Mouse (Mus musculus) hindbrain, embryonic 11.5 days (tissue): ENCODE measurements around the gene Socs1. TPM values are rescaled to one million over a fixed set of nuclear protein-coding genes. Genes with fewer than 3 reads are reported as not detected.

ENCODE experiments used
- ATAC-seq: fragments of 200-750 bp; cut with Nextera tagmentation; 2 replicates; pipeline ENCODE4 v1.8.0; 2017; ENCODE audit warnings: mild to moderate bottlenecking, moderate TSS enrichment, moderate library complexity; ENCODE audit not compliant: low FRiP score
- DNase-seq: peaks from one replicate; pipeline ENCODE4 v3.0.0-alpha.2; 2015; ENCODE audit warnings: low spot score
- H3K27ac ChIP-seq: fragments of 300-500 bp; sonication (generic); 2 replicates; pipeline ENCODE4 v1.5.1; 2014; ENCODE audit warnings: mild to moderate bottlenecking, low read depth, low read length
- H3K27me3 ChIP-seq: fragments of 300-500 bp; sonication (generic); 2 replicates; pipeline ENCODE4 v1.6.1; 2014; ENCODE audit warnings: mild to moderate bottlenecking, low read length, moderate library complexity, mixed read lengths; ENCODE audit not compliant: control insufficient read depth, insufficient read depth
- H3K36me3 ChIP-seq: fragments of 300-500 bp; sonication (generic); 2 replicates; pipeline ENCODE4 v1.6.1; 2014; ENCODE audit warnings: mild to moderate bottlenecking, low read length, moderate library complexity, mixed read lengths; ENCODE audit not compliant: control insufficient read depth, insufficient read depth
- H3K4me1 ChIP-seq: fragments of 300-500 bp; sonication (generic); replicated peaks from 2 replicates; pipeline ENCODE4 v1.6.1; 2014; ENCODE audit warnings: low read length, mixed read lengths; ENCODE audit not compliant: control insufficient read depth, insufficient read depth
- H3K4me2 ChIP-seq: fragments of 300-500 bp; sonication (generic); replicated peaks from 2 replicates; pipeline ENCODE4 v1.6.1; 2014; ENCODE audit warnings: mild to moderate bottlenecking, low read depth, low read length
- H3K4me3 ChIP-seq: fragments of 300-500 bp; sonication (generic); 2 replicates; pipeline ENCODE4 v1.5.1; 2014; ENCODE audit warnings: low read depth, low read length
- H3K9ac ChIP-seq: fragments of 300-500 bp; sonication (generic); 2 replicates; pipeline ENCODE4 v1.6.1; 2014; ENCODE audit warnings: low read depth, low read length
- H3K9me3 ChIP-seq: fragments of 300-500 bp; sonication (generic); 2 replicates; pipeline ENCODE4 v1.6.1; 2016; ENCODE audit warnings: low read length; ENCODE audit not compliant: control insufficient read depth
- WGBS: fragments of 180-500 bp; shearing (Covaris S2); extraction: QIAGEN DNeasy Blood & Tissue Kit; methylation state at CpG from one replicate; pipeline ENCODE4 v1.1.7; 2014; 5-methylcytosine and 5-hydroxymethylcytosine counted together
- polyA plus RNA-seq: library from polyadenylated mRNA; unstranded; fragments of >200 nt; fragmentation: Nextera tagmentation; extraction: Ambion mirVana; gene quantifications from 2 replicates; pipeline ENCODE4 v1.2.1, GENCODE M21; 2014

The Socs1 gene
- 3.5 and 3.6 TPM in 2 replicates for polyA plus RNA-seq

- peak; percentile 88 for DNase-seq
- peak within 1 kb of the TSS; percentile 60 for H3K4me3 ChIP-seq
- no peaks in the 10 kb centered on the region; the same call in 1 of the 2 replicates for H3K4me1 ChIP-seq
- peaks cover 15% of the 10 kb centered on the region for H3K27me3 ChIP-seq
- no peaks in the 10 kb centered on the region for H3K36me3 ChIP-seq
- ATAC-seq: peak; percentile 85
- H3K9ac ChIP-seq: peak within 1 kb of the TSS; percentile 53
- H3K9me3 ChIP-seq: no peaks in the 10 kb centered on the region
- peak within 1 kb of the TSS; percentile 76 for H3K27ac ChIP-seq
- H3K4me2 ChIP-seq: peak within 1 kb of the TSS; percentile 71
- WGBS: under 1% methylated on average over 56 of the region's 59 CpGs
Measured at GRCm38 (mm10) chr16:10785371-10786231, at the start of gene Socs1. Gene Socs1 (minus strand): TSS chr16:10785536.

DNA sequence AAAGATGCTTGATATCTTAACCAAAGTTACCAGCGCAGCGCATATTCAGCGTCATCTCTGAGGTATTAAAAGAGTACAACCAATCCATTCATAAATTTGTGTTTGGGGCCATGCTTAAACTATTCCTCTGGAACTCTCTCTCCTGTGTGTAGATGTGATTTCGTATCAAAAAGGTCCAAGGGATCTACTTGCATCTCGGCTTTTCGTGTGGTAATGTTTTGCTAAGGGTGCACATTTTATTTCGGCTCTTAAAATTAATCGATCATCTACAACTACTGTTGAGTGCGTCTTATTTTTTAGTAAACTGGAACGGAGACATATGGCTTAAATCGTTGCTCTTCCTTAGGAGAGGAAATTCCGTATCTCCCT is 49.2 kb upstream of the Socs1 start:
- Histone ChIP-seq H3K4me2 (peak overlapping the region; percentile 94), H3K27ac (no peak overlapping the region), H3K9me3 (no peaks in the 10 kb centered on the region), H3K9ac (peak overlapping the region; percentile 78; the same call in 1 of the 2 replicates), H3K4me3 (peak overlapping the region; percentile 85), H3K27me3 (no peaks in the 10 kb centered on the region), H3K4me1 (peaks cover 3% of the 10 kb centered on the region; the same call in 1 of the 2 replicates), H3K36me3 (no peaks in the 10 kb centered on the region)
- DNase-seq (no peak), ATAC-seq (peak; percentile 12; the same call in 1 of the 2 replicates)
- 13% methylated on average over 12 of the region's 12 CpGs for WGBS

- Histone ChIP-seq H3K27me3 (no peaks in the 10 kb centered on the region), H3K4me2 (no peak overlapping the region), H3K4me3 (no peak overlapping the region), H3K9ac (no peak overlapping the region), H3K36me3 (no peaks in the 10 kb centered on the region), H3K9me3 (no peaks in the 10 kb centered on the region), H3K4me1 (no peaks in the 10 kb centered on the region), H3K27ac (no peak overlapping the region)
- DNase-seq (no peak), ATAC-seq (no peak)
- WGBS: 79% methylated on average over 4 of the region's 4 CpGs
Measured at GRCm38 (mm10) chr16:10828461-10828805, 43.1 kb upstream of the Socs1 start.

DNA sequence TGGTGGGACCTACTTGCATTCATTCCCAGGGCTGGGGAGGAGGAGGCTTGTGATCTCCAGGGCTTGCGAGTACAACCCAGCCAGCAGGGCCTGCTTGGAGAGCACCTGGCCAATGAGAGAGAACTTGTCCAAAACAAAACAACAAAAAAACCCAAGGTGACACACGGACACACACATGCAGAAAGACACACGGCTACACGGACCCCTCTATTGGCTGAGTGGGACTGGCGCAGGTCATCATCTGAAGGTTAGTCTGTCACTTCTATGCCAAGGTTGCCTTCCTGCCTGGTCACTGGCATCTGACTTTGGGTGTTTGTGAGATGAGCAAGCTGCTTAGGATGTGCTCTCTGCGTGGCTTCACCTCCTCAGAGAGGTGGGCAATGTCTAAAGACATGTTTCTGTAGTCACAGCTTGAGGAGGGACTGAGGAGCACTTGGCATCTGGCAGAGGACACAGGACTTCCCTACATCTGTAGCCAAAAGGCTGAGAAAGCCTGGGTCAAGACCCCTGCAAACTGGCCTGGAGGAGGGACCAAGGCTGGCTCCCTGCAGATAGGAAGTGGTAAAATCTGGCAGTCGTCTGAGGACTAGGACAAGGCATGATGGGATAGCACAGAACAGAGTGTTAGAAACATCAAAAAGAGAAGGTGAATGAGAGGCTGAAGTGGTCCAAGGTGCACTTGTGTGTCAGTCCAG is 42.6 kb upstream of the Socs1 start:
- DNase-seq (no peak), ATAC-seq (no peak)
- Histone ChIP-seq H3K27ac (no peak overlapping the region), H3K36me3 (no peaks in the 10 kb centered on the region), H3K9ac (no peak overlapping the region), H3K4me1 (no peaks in the 10 kb centered on the region), H3K9me3 (no peaks in the 10 kb centered on the region), H3K4me3 (no peak overlapping the region), H3K4me2 (no peak overlapping the region), H3K27me3 (no peaks in the 10 kb centered on the region)
- WGBS: 83% methylated on average over 7 of the region's 7 CpGs

DNA sequence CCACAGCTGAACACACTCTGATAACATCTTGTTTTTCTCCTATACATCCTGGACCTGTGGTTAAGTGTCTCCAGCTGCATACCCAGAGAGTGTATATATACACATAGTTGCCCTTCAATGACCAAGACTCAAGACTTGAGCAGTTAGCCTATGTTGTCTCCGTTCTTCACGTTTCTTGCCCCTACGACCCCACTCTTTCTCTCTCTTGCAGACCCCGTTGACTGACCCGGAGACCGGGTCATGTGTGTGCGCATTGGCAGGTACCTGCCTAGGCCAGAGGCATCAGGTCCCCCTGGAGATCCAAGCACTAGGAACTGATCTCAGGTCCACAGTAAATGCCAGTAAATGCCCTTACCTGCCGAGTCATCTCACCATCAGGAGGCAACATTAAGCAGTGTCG is 41.9 kb upstream of the Socs1 start:
- H3K36me3 ChIP-seq: no peaks in the 10 kb centered on the region
- H3K4me1 ChIP-seq: no peaks in the 10 kb centered on the region
- no peaks in the 10 kb centered on the region for H3K27me3 ChIP-seq
- ATAC-seq: no peak
- no peak for DNase-seq
- H3K4me2 ChIP-seq: no peak overlapping the region
- H3K27ac ChIP-seq: no peak overlapping the region
- H3K9ac ChIP-seq: no peak overlapping the region
- no peaks in the 10 kb centered on the region for H3K9me3 ChIP-seq
- WGBS: 93% methylated on average over 9 of the region's 9 CpGs
- H3K4me3 ChIP-seq: no peak overlapping the region

- no peaks in the 10 kb centered on the region for H3K4me1 ChIP-seq
- WGBS: 84% methylated on average over 4 of the region's 4 CpGs
- H3K9ac ChIP-seq: no peak overlapping the region
- no peak overlapping the region for H3K4me3 ChIP-seq
- DNase-seq (no peak), ATAC-seq (no peak)
- no peak overlapping the region for H3K27ac ChIP-seq
- no peak overlapping the region for H3K4me2 ChIP-seq
- no peaks in the 10 kb centered on the region for H3K36me3 ChIP-seq
- H3K27me3 ChIP-seq: no peaks in the 10 kb centered on the region
- no peaks in the 10 kb centered on the region for H3K9me3 ChIP-seq
Measured at GRCm38 (mm10) chr16:10825840-10826239, 40.5 kb upstream of the Socs1 start.

GRCm38 (mm10) chr16:10824536-10824935 is 39.2 kb upstream of the Socs1 start:
- Histone ChIP-seq H3K27ac (no peak overlapping the region), H3K4me3 (no peak overlapping the region), H3K4me1 (no peaks in the 10 kb centered on the region), H3K9me3 (no peaks in the 10 kb centered on the region), H3K27me3 (no peaks in the 10 kb centered on the region), H3K4me2 (no peak overlapping the region), H3K9ac (no peak overlapping the region), H3K36me3 (no peaks in the 10 kb centered on the region)
- ATAC-seq (no peak), DNase-seq (no peak)
- 89% methylated on average over 1 of the region's 1 CpGs for WGBS

- ATAC-seq: no peak
- H3K27me3 ChIP-seq: no peaks in the 10 kb centered on the region
Measured at GRCm38 (mm10) chr16:10821387-10821786, 36.1 kb upstream of the Socs1 start.

More at GRCm38 (mm10) chr16:10821387-10821786, 36.1 kb upstream of the Socs1 start:
- Histone ChIP-seq H3K4me3 (no peak overlapping the region), H3K4me2 (no peak overlapping the region), H3K36me3 (no peaks in the 10 kb centered on the region), H3K4me1 (no peaks in the 10 kb centered on the region), H3K27ac (no peak overlapping the region), H3K9me3 (no peaks in the 10 kb centered on the region), H3K9ac (no peak overlapping the region)
- DNase-seq: no peak
- 74% methylated on average over 4 of the region's 4 CpGs for WGBS
